Mouse (Mus musculus) spleen, adult 12 weeks (tissue): ENCODE data around the gene Ren1.

Experiments used
- DNase-seq: peaks from one replicate; pipeline ENCODE4 v3.0.0; 2022; ENCODE audit warnings: low spot score

Gene Ren1

DNA sequence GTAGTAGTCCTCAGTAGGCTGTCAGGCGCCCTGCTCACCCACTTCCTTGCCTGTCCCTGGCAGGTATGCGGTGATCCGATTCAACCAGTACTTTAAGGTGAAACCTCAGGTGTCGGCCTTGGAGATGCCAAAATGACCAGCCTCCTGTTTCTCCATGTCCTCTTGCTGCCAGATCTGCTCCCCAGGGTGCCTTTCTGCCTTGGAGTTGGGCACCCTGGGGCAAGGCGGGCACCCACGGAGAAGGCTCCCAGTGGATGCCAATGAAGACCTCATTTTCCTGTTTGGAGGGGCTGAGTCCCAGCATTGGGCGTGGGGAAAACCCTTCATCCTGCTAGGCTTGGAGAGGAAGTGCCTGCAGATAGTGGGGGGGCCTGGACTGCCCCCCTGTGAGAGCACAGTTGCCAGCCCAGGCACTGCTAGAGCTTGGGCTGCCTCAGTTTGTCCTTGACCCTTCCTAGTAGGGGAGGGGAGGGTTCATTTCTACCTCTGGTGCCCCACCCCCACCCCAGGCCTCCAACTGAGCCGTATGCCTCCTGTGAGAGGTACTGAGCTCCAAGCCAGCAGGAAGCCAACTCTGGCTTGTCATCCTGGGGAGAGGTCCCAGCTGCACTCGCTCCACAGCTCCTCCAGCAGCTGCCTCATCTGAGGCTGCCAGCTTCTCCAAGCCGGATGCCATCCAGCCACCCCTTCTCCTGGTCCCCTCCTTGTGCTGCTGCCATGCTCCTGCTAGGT is 29.1 kb downstream of the Ren1 start:
- no peak for DNase-seq

DNA sequence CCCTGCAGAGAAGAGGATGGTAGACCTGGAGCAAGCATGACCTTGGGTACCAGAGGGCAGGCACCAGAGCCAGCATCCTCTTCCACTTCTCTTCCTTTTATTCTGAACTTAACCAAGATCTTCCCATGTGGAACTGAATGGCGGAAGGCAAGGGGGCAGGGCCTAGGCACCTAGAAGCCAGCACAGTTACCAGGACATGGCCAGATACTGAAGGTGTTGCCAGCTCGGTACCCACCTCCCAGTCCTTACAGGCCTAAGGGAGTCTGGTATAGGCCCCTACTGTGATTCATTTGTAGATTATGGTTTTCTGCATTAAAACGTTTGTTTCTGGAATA is 29.6 kb downstream of the Ren1 start:
- DNase-seq = no peak

DNA sequence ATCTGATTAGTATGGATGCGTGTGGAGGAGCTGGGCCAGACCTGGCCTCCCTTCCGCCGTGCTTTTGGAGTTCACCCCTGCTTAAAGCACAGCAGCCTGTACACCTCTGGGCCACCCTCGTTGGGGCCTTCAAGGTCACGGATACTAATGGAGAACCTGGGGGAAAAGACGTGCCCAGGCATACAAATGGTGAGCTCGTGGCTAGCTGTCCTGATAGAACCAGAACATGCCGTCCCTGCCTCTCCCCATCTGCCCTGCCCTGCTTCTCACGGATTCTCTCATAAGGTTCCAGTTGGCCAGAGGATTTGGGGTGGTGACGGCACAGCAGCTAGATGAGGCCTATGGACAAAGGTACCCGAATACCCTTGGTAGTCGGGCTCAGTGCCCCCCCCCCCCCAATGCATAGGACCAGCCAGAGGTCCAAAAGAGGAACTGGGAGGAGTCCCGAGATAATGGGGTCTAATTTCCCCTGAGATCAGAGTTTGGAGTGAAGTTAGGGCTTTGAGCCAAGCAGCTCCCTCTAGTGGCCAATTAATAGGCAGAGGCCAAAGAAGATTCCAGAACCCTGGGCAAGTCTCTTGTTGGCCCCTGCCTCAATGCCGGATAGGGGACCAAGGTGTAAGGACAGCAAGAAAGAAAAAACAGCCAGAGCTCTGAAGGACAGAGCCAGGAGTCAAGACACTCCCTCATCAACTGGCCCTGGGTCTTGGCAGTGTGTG is 30.2 kb downstream of the Ren1 start:
- no peak for DNase-seq

DNA sequence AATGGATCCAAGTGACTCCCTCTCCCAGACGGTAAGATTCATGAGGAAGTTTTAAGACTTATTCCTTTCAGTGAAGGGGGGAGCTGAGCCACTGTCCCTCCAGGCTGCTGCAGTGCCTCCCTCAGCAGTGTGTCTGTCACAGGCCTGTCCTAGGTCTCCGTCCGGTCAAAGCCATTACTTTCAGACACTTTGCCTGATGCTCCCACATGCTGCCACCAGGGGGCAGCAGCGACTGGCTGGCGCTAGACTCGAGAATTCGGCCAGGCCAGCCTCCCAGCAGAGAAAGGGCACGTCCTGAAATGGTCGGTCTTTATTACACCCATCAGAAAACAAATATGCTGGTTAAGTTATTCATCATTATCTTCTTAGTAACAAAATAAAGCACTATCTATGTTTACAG is 31.7 kb downstream of the Ren1 start:
- DNase-seq = no peak

DNA sequence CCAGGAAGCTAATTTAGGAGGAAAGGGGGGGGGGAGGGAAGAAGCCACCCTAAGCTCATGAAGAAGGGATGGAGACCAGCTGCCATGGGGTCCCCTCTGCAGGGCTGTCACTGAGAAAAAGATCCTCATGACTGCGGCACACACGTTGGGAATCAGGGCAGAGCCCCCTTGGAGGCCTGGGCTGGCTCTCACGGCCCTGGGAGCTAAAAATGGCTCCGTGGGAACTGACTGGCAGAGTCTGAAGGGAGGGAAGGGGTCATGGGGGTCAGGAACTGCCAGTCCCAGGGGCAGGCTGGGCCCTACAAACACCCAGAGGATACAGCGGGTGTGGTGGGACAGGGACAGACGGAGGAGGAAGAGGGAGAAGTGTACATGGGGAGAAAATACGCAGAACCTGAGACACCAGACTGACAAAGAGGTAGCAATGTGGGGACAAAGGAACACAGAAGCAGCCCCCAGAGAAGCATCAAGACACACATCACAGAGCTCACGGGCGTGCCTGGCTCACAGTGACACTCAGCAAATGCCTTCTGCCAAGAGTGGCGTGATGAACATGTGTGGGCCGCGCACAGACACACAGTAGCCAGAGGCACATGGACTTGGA is 32.3 kb downstream of the Ren1 start:
- no peak for DNase-seq

DNA sequence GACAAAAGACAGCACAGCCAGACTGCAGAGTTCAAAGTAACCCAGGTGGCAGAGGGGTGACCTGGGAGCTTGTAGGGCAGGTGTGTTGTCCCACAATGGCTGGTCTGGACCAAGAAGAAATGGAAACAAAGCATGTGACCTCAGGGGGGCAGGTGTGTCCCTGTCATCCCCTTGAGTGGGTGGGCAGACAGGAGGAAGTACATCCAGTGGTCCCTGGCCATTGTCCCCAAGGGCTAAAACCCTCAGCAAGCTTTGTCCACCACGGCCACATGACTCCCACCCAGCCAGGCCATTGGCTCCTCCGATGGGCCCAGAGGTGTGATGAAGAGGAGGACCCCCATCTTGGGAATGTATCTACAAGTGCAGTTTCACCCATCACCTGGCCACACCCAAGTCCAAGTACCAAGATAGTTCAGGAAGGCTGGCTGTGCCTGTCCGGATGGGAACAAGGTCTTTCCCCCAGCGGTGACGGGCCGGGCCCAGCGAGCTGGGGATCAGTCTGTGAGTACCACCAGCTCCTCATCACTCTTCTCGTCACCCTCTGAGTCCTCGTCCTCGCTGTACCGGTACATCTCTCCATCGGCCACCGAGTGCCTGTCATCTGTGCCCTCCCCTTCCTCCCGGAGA is 33.0 kb downstream of the Ren1 start:
- no peak for DNase-seq

DNA sequence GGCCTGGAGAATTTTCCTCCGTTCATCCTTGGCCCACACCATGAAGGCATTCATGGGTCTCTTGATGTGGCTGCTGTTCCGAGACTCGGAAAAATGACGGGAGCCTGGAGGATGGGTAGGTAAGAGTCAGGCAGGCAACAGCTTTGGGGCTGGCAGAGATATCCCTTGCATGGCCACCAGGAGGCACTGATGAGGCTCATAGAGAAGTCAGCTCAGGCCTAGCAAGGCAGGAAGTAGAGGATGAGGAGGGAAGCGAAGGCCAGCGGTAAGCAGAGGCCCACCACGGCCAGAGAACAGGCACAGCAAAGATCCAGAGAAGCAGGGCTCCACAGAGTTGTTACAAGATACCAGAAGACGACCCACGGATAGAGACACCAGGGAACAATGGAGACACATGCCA is 35.2 kb downstream of the Ren1 start:
- DNase-seq = peak; percentile 47

DNA sequence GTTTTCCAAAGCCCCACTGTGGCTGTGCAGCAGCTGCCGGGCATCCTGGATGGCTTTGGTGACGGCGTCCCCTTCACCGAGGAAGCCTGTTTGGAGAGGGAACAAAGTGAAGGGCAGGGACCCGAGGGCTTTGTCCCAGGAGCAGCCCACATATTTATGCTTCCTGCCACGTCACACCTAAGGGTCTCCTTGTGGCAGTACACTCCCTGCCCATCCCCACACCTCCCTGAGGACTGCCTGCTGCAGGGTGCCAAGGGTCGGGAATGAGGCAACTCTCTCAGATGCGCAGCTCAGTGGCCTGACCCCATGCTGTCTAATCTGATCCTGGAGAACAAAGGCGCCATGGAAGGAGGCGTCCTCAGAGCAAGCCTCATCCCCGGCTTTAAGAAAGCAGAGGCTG is 35.9 kb downstream of the Ren1 start:
- DNase-seq = no peak

DNA sequence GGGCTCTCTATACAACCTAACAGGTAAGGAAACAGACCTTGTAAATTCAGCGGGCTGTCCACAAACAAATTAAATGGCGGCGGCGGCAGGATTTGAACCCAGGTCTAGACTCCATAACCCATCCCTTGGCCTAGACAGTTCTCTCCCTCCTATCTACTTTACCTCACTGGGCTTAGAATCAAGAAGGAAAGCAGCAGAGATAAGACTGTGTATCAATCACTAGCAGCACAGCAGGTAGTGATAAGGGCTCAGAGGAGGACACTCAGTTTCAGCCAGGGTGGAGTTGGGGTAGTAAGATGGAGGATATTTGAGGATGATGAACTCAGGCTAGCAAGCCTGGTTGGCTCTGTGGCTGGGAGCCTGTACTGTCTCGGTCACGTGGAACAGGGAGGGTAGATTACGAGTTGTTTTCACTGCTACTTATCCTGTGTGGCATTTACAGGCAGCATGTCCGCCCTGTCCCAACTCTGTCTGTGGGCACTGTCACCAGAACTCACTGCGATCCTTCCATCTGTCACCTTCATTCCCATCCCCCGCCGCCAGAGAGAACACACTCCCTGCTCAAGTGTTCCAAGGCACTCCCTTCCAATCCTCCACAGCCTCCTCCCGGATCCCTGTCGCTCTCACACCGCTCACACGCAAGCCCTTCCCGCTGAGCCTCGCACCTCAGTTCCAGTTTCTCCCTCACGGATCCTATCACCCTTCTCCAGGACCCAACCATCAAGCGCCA is 37.4 kb downstream of the Ren1 start:
- DNase-seq = no peak

DNA sequence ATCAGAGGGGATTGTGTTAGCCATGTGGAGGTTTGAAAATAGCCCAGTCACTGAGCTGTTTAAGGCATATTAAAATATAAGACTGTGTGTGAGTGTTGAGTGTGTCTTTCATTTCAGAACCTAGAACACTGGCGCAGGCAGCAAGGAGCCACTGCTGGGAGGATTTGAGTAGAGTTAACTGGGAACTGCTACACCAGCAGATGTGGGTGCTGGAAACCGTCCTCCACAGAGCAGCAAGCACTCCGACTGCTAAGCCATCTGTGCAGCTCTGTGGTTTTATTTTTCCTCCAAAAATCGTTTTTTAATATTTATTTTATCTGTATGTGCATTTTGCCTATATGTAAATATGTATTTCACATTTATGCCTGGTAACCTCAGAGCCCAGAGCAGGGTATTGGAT is 44.4 kb downstream of the Ren1 start:
- no peak for DNase-seq

DNA sequence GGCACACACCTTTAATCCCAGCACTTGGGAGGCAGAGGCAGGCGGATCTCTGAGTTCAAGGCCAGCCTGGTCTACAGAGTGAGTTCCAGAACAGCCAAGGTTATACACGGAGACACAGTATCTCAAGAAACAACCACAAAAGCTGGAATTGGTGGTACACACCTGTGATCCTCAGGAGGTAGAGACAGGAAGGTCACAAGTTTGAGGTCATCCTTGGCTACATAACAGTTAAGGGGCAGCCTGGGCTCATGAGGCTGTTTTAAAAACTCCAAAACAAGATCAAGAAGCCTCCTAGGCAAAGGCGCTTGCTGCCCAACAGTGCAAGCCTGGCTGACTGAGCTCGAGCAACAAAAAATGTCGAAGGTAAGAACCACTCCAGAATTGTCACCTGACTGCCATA is 46.4 kb downstream of the Ren1 start:
- no peak for DNase-seq

DNA sequence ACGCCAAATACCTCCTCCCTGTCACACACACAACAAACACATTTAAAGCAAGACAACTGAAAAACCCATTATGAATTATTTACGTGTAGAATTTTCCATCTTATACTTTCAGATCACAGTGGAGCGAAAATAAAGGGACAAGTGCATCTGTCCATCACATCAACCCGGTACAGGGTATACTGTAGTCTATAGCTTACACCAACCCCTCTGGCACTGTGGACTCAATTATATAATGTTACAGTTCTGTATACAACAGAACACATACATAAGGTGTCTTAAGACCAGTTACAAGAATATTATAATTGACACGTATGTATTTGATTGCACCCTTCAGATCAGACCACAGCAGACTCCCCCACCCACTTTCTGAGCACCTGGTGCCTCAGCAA is 46.8 kb downstream of the Ren1 start:
- DNase-seq = no peak

DNA sequence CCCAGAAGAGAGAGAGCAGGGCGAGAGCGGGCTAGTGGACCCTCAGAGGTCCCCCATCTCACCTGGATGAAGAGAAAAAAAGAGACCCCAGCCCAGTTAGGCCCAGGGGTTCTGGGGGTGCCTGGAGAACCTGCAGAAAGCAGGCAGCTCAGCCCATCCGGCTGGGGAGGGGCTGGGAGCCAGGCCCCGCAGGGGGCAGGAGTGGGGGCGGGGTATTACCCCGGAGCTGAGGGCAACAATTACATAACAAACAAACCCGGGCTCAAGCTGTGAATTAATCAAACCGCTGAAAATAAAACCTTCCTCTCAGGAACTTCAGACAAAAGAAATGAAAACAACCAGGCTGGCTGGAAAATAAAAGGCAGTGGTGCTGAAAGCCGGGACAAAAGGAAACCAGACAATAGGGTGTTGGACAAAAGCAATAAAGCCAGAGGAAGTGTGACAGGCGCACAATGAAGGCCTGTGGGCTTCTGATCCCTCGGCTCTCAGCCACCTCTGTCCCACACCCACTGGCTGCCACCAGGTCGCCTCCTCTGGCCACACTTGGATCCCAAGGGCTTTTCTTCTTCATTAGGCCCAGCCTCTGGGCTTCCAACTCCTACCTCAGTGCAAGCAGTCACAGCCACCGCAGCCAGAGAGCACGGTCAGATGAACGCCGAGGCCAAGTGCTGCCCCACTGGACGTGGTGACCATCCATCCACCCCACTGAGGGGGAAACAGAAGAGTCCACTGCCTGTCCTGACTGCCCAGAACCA is 47.4 kb downstream of the Ren1 start:
- DNase-seq = no peak

DNA sequence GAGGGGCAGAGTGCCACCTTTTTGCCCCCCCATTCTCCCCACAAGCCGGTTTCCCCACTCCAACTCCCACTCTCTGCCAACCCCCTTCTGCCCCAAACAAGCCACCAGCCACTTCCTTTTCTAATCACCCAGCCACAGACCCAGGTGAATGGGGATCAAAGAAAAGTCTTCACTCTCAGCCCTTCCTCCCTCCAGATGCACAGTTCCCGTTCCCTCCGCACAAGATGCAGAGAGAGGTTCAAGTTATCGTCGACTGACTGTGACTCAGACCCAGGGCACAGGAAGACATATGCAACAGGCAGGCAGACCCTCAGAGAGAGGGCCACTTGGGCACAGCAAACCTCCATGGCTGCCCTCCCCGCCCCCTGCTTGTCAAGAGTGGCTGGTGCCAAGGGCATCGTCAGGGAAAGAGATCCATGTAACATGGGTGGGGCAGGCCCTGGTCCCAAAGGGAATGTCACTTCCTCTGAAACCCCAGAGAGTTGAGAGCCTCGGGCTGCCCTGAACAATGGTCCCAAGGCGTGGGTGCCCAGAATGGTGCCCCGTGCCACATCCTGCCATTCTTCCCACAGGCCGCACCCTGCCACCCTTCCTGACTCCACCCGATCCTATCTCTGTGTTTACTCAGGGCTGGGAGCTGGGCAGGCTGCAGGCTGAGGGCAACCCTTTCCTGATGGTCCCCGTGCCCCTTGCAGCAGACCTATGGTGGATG is 49.9 kb downstream of the Ren1 start:
- no peak for DNase-seq

DNA sequence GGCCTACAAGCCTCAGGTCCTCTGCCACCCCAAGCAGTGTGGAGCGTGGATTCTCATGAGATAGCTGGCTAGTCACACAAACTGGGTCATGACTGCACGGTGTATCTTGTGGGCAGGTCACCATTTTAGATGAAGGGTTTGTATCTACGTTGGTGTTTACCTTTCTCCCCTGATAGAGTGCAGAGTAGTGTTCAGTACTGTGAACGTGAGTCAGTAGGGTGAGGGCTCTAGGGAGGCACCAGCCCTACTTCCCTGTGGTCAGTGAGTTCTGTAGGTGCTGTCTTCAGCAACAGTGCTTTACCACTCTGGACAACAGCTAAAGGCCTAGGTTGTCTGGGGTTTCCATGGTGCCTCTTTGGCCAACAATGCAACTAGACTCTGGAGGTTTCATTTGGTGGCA is 53.7 kb downstream of the Ren1 start:
- no peak for DNase-seq

DNA sequence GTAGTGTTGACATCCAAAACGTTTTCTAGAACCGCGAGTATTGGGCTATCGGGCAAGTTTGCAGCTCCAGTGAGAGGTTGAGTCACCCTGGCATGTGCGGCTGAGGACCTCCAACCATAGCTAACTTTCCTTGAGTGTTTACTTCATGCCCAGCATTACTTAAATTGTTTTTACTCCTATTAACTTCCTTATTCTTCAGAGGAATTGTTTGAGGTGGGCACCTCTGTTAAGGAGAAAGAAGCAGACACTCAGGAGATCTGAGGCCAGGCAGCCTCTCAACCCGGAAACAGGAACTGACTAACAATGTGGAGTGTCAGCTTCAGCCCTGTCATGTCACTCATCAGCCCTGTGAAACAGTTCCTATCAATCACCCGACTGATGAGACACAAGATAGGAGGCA is 56.3 kb downstream of the Ren1 start:
- no peak for DNase-seq

DNA sequence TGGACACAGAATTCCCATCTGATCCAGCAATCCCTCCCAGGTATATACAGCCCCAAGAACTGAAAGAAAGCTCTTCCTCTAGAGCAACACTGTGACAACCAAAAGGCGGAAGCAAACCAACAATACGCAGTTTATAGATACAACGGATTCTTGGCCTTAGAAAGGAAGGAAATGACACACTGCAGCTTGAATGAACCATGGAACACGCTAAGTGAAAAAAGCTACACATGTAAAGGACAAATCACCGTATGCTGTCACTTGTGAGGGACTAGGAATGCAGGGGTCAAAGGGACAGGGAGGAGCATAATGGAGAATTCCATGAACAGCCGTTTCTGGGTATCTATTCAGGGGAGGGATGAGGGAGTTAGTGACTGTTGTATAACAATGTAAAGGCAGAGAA is 57.1 kb downstream of the Ren1 start:
- no peak for DNase-seq

DNA sequence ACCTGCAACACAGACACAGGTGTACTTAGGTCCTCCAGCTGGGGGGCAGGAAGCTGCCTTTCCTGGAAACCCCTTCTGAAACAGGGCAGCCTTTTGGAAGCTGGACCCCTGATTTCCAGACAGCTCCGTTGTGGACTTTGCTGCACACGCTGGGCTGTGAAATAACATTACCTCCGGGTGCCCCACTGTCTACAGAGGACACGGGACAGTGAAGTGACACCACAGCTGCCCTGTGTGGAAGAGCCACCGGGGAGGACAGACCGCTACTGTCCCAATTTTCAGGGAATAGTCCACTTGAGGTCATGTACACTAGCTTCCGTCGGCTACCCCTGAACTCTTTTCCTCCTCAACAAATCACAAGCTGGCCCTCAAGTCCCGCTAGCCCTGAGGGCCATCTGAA is 58.0 kb downstream of the Ren1 start:
- DNase-seq = no peak

DNA sequence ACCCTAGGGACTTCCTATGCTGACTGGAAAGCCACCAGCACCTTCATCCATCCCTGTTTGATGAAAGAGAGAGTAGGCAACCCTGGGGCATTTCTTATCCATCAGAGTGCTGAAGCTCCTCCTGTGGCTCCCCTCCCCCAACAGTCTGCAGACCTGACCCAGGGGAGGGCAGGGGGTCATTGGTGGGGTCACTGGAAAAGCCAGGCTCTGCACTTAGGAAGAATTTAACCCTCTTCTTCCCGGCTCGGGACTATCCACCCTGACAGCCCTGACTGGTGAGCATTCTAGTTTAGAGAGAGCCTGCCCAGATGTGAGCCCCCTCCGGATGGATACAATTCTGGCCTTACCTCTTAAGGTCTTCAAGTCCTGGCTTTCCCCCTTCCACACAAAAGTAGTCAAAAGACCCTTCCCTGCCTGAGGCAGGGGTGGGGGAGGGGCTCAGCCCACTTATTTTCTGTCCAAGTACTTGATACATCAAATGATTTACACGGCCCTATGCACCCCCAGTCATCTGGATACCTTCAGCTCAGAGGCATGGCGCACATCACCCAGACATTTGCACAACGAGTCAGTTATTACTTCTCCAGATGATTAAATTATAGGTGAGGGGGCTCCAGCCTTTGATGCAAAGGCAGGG is 58.7 kb downstream of the Ren1 start:
- no peak for DNase-seq

DNA sequence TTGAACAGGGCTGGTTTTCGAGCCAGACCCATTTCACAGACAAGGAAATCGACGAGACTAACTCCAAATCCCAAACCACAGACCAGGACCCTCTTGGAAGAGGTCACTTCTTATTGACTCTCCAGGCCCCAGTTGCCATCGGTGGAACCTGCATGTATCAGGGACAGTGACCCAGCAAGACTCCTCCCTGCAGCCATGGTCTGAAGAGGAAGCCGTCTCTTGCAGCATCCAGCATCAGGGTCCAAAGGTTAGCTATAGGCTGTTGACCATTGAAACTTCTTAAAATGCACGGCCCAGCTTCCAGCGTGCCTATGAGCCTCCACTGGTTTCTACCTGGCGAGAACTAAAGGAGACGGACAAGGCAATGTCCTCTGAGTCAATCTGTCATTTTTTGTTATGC is 59.5 kb downstream of the Ren1 start:
- DNase-seq = no peak
